Mouse (Mus musculus) urinary bladder, postnatal 36 days (tissue): ENCODE measurements around the gene Slc30a9.

Experiments
- DNase-seq, 2 experiments: peaks; one replicate each; pipeline ENCODE4 v3.0.0; 2022; ENCODE audit warnings: low spot score in 2 of 2, mixed read lengths in 1 of 2

Gene Slc30a9

GRCm38 (mm10) chr5:67312522-67312851 is 5.7 kb downstream of the Slc30a9 start:
- no peak for DNase-seq

- DNase-seq, result no peak
Observed at GRCm38 (mm10) chr5:67321656-67322268, 15.0 kb downstream of the Slc30a9 start.

- no peak for DNase-seq
Observed at GRCm38 (mm10) chr5:67324032-67324431, 17.3 kb downstream of the Slc30a9 start.

- DNase-seq, result no peak
Observed at GRCm38 (mm10) chr5:67340811-67341210, 34.1 kb downstream of the Slc30a9 start.

- DNase-seq, result no peak
Observed at GRCm38 (mm10) chr5:67347060-67347459, 40.3 kb downstream of the Slc30a9 start.

- DNase-seq, result no peak
Observed at GRCm38 (mm10) chr5:67348949-67349348, 42.2 kb downstream of the Slc30a9 start.

- no peak for DNase-seq
Observed at GRCm38 (mm10) chr5:67362316-67362715, 55.6 kb downstream of the Slc30a9 start.

GRCm38 (mm10) chr5:67362931-67363330 is 56.2 kb downstream of the Slc30a9 start:
- DNase-seq, result no peak

- no peak for DNase-seq
Observed at GRCm38 (mm10) chr5:67377044-67377621, 70.4 kb downstream of the Slc30a9 start.

- DNase-seq, result no peak
Observed at GRCm38 (mm10) chr5:67381690-67382089, 74.9 kb downstream of the Slc30a9 start.

- no peak for DNase-seq
Observed at GRCm38 (mm10) chr5:67382556-67382955, 75.8 kb downstream of the Slc30a9 start.

- DNase-seq, result no peak
Observed at GRCm38 (mm10) chr5:67393951-67394350, 87.2 kb downstream of the Slc30a9 start.

GRCm38 (mm10) chr5:67395211-67395851 is 88.6 kb downstream of the Slc30a9 start:
- DNase-seq, result no peak

- DNase-seq, result no peak
Observed at GRCm38 (mm10) chr5:67397186-67397585, 90.4 kb downstream of the Slc30a9 start.

GRCm38 (mm10) chr5:67399876-67400607 is 93.3 kb downstream of the Slc30a9 start:
- DNase-seq, result no peak

GRCm38 (mm10) chr5:67400608-67401480 is 94.1 kb downstream of the Slc30a9 start:
- DNase-seq, result no peak

- DNase-seq, result no peak
Observed at GRCm38 (mm10) chr5:67401612-67402011, 94.9 kb downstream of the Slc30a9 start.

- DNase-seq, result no peak
Observed at GRCm38 (mm10) chr5:67404380-67404779, 97.6 kb downstream of the Slc30a9 start.

- DNase-seq, result no peak
Observed at GRCm38 (mm10) chr5:67404919-67405318, 98.2 kb downstream of the Slc30a9 start.
